Mouse (Mus musculus) bone marrow macrophage, adult 2 months (primary cell): ENCODE results near the gene Thsd7a.

Experiments used
- CTCF ChIP-seq: IDR thresholded peaks from 2 replicates; pipeline ENCODE4 v1.5.1; 2012; ENCODE audit warnings: low read depth, mild to moderate bottlenecking, low read length, moderate library complexity
- POLR2A ChIP-seq: IDR thresholded peaks from 2 replicates; pipeline ENCODE4 v1.6.1; 2012; ENCODE audit warnings: mild to moderate bottlenecking, low read depth, low read length, borderline replicate concordance

- no peak for TF ChIP-seq CTCF
- no peak for TF ChIP-seq POLR2A
Measured at GRCm38 (mm10) chr6:12748454-12748786, 790 bp downstream of the Thsd7a start.
